Mouse (Mus musculus): ENCODE results near the gene Impdh1. TPM values are rescaled to one million over a fixed set of nuclear protein-coding genes. Genes with fewer than 3 reads are reported as not detected.

The Impdh1 gene
- polyA plus RNA-seq, 1 experiment from 2014 or later = 39.7 TPM

GRCm38 (mm10) chr6:29206006-29206405 is 10.2 kb downstream of the Impdh1 start:
- no peak for ATAC-seq
- no peaks in the 10 kb centered on the region for H3K27me3 ChIP-seq (replicated peaks; ENCODE audit: control insufficient read depth, insufficient read depth, low read length)
- no peaks in the 10 kb centered on the region for H3K9me3 ChIP-seq (ENCODE audit: control insufficient read depth, low read length)
- H3K27ac ChIP-seq (ENCODE audit: low read length) = no peak overlapping the region
- H3K4me1 ChIP-seq (ENCODE audit: control insufficient read depth, insufficient read depth, low read length) = peaks cover 2% of the 10 kb centered on the region
- H3K9ac ChIP-seq (ENCODE audit: low read depth, low read length) = no peak overlapping the region
- H3K4me3 ChIP-seq (ENCODE audit: low read length) = no peak overlapping the region
- no peak overlapping the region for H3K4me2 ChIP-seq (ENCODE audit: low read depth, low read length)
- WGBS = 94% methylated on average over 10 of the region's 10 CpGs
- H3K36me3 ChIP-seq (ENCODE audit: control insufficient read depth, insufficient read depth, low read length) = peaks cover 4% of the 10 kb centered on the region; the same call in 1 of the 2 replicates

- WGBS = 52% methylated on average over 15 of the region's 15 CpGs
- Histone ChIP-seq H3K4me3 (ENCODE audit: low read length) (no peak overlapping the region), H3K4me2 (ENCODE audit: low read depth, low read length) (no peak overlapping the region), H3K27me3 (replicated peaks; ENCODE audit: control insufficient read depth, insufficient read depth, low read length) (no peaks in the 10 kb centered on the region), H3K27ac (ENCODE audit: low read length) (no peak overlapping the region), H3K4me1 (ENCODE audit: control insufficient read depth, insufficient read depth, low read length) (no peaks in the 10 kb centered on the region), H3K36me3 (ENCODE audit: control insufficient read depth, insufficient read depth, low read length) (peaks cover 4% of the 10 kb centered on the region; the same call in 1 of the 2 replicates), H3K9me3 (ENCODE audit: control insufficient read depth, low read length) (no peaks in the 10 kb centered on the region), H3K9ac (ENCODE audit: low read depth, low read length) (no peak overlapping the region)
- ATAC-seq = peak; percentile 43; the same call in 1 of the 2 replicates
Observed at GRCm38 (mm10) chr6:29204932-29205614, 11.1 kb downstream of the Impdh1 start.

- WGBS = 86% methylated on average over 6 of the region's 6 CpGs
- Histone ChIP-seq H3K27me3 (replicated peaks; ENCODE audit: control insufficient read depth, insufficient read depth, low read length) (no peaks in the 10 kb centered on the region), H3K4me3 (ENCODE audit: low read length) (no peak overlapping the region), H3K9ac (ENCODE audit: low read depth, low read length) (no peak overlapping the region), H3K4me1 (ENCODE audit: control insufficient read depth, insufficient read depth, low read length) (0 out of 2 replicates have a peak, but pooled peaks cover under 1% of the 10 kb centered on the region), H3K36me3 (ENCODE audit: control insufficient read depth, insufficient read depth, low read length) (peaks cover 4% of the 10 kb centered on the region; the same call in 1 of the 2 replicates), H3K27ac (ENCODE audit: low read length) (no peak overlapping the region), H3K9me3 (ENCODE audit: control insufficient read depth, low read length) (no peaks in the 10 kb centered on the region), H3K4me2 (ENCODE audit: low read depth, low read length) (no peak overlapping the region)
- no peak for ATAC-seq
Observed at GRCm38 (mm10) chr6:29203861-29204585, 12.1 kb downstream of the Impdh1 start.

- H3K4me2 ChIP-seq (ENCODE audit: low read depth, low read length) = no peak overlapping the region
- no peaks in the 10 kb centered on the region for H3K9me3 ChIP-seq (ENCODE audit: control insufficient read depth, low read length)
- no peak overlapping the region for H3K4me3 ChIP-seq (ENCODE audit: low read length)
- H3K27ac ChIP-seq (ENCODE audit: low read length) = no peak overlapping the region
- H3K4me1 ChIP-seq (ENCODE audit: control insufficient read depth, insufficient read depth, low read length) = 0 out of 2 replicates have a peak, but pooled peaks cover 3% of the 10 kb centered on the region
- H3K9ac ChIP-seq (ENCODE audit: low read depth, low read length) = no peak overlapping the region
- peaks cover 4% of the 10 kb centered on the region; the same call in 1 of the 2 replicates for H3K36me3 ChIP-seq (ENCODE audit: control insufficient read depth, insufficient read depth, low read length)
- 89% methylated on average over 13 of the region's 13 CpGs for WGBS
- no peaks in the 10 kb centered on the region for H3K27me3 ChIP-seq (replicated peaks; ENCODE audit: control insufficient read depth, insufficient read depth, low read length)
- ATAC-seq = no peak
Observed at GRCm38 (mm10) chr6:29203096-29203495, 13.1 kb downstream of the Impdh1 start.

GRCm38 (mm10) chr6:29201988-29202387 is 14.2 kb downstream of the Impdh1 start:
- H3K4me2 ChIP-seq (ENCODE audit: low read depth, low read length) = no peak overlapping the region
- WGBS = 87% methylated on average over 8 of the region's 8 CpGs
- H3K9ac ChIP-seq (ENCODE audit: low read depth, low read length) = no peak overlapping the region
- ATAC-seq = no peak
- no peaks in the 10 kb centered on the region for H3K9me3 ChIP-seq (ENCODE audit: control insufficient read depth, low read length)
- H3K36me3 ChIP-seq (ENCODE audit: control insufficient read depth, insufficient read depth, low read length) = peaks cover 4% of the 10 kb centered on the region; the same call in 1 of the 2 replicates
- H3K27me3 ChIP-seq (replicated peaks; ENCODE audit: control insufficient read depth, insufficient read depth, low read length) = no peaks in the 10 kb centered on the region
- H3K4me1 ChIP-seq (ENCODE audit: control insufficient read depth, insufficient read depth, low read length) = 0 out of 2 replicates have a peak, but pooled peaks cover 3% of the 10 kb centered on the region
- H3K27ac ChIP-seq (ENCODE audit: low read length) = no peak overlapping the region
- H3K4me3 ChIP-seq (ENCODE audit: low read length) = no peak overlapping the region

- Histone ChIP-seq H3K4me3 (ENCODE audit: low read length) (no peak overlapping the region), H3K9ac (ENCODE audit: low read depth, low read length) (no peak overlapping the region), H3K27me3 (replicated peaks; ENCODE audit: control insufficient read depth, insufficient read depth, low read length) (no peaks in the 10 kb centered on the region), H3K4me2 (ENCODE audit: low read depth, low read length) (no peak overlapping the region), H3K9me3 (ENCODE audit: control insufficient read depth, low read length) (no peaks in the 10 kb centered on the region), H3K36me3 (ENCODE audit: control insufficient read depth, insufficient read depth, low read length) (0 out of 2 replicates have a peak, but pooled peaks cover 4% of the 10 kb centered on the region), H3K4me1 (ENCODE audit: control insufficient read depth, insufficient read depth, low read length) (0 out of 2 replicates have a peak, but pooled peaks cover 3% of the 10 kb centered on the region), H3K27ac (ENCODE audit: low read length) (no peak overlapping the region)
- no peak for ATAC-seq
- WGBS = 92% methylated on average over 5 of the region's 5 CpGs
Observed at GRCm38 (mm10) chr6:29201341-29201740, 14.8 kb downstream of the Impdh1 start.

- WGBS = 73% methylated on average over 3 of the region's 3 CpGs
- Histone ChIP-seq H3K27me3 (replicated peaks; ENCODE audit: control insufficient read depth, insufficient read depth, low read length) (no peaks in the 10 kb centered on the region), H3K27ac (ENCODE audit: low read length) (no peak overlapping the region), H3K9me3 (ENCODE audit: control insufficient read depth, low read length) (no peaks in the 10 kb centered on the region), H3K4me1 (ENCODE audit: control insufficient read depth, insufficient read depth, low read length) (0 out of 2 replicates have a peak, but pooled peaks cover 3% of the 10 kb centered on the region), H3K36me3 (ENCODE audit: control insufficient read depth, insufficient read depth, low read length) (0 out of 2 replicates have a peak, but pooled peaks cover 4% of the 10 kb centered on the region), H3K4me2 (ENCODE audit: low read depth, low read length) (no peak overlapping the region), H3K9ac (ENCODE audit: low read depth, low read length) (no peak overlapping the region), H3K4me3 (ENCODE audit: low read length) (no peak overlapping the region)
- no peak for ATAC-seq
Observed at GRCm38 (mm10) chr6:29200496-29200895, 15.7 kb downstream of the Impdh1 start.

- H3K4me1 ChIP-seq (ENCODE audit: control insufficient read depth, insufficient read depth, low read length) = 0 out of 2 replicates have a peak, but pooled peaks cover 3% of the 10 kb centered on the region
- no peak overlapping the region for H3K27ac ChIP-seq (ENCODE audit: low read length)
- H3K4me3 ChIP-seq (ENCODE audit: low read length) = peak overlapping the region; percentile 47
- H3K9ac ChIP-seq (ENCODE audit: low read depth, low read length) = peak overlapping the region; percentile 60
- H3K4me2 ChIP-seq (ENCODE audit: low read depth, low read length) = peak overlapping the region; percentile 66
- 26% methylated on average over 8 of the region's 8 CpGs for WGBS
- H3K9me3 ChIP-seq (ENCODE audit: control insufficient read depth, low read length) = no peaks in the 10 kb centered on the region
- no peak for ATAC-seq
- no peaks in the 10 kb centered on the region for H3K27me3 ChIP-seq (replicated peaks; ENCODE audit: control insufficient read depth, insufficient read depth, low read length)
- H3K36me3 ChIP-seq (ENCODE audit: control insufficient read depth, insufficient read depth, low read length) = 0 out of 2 replicates have a peak, but pooled peaks cover 4% of the 10 kb centered on the region
Observed at GRCm38 (mm10) chr6:29199223-29199855, 16.8 kb downstream of the Impdh1 start.
